Mouse (Mus musculus): ENCODE measurements around the gene Slc9a9. TPM values are rescaled to one million over a fixed set of nuclear protein-coding genes. Genes with fewer than 3 reads are reported as not detected.
A peak's percentile ranks its signal among the peaks of the same experiment; 100 is the strongest.

Gene Slc9a9
- polyA plus RNA-seq, 1 experiment: 20.8 TPM

DNA sequence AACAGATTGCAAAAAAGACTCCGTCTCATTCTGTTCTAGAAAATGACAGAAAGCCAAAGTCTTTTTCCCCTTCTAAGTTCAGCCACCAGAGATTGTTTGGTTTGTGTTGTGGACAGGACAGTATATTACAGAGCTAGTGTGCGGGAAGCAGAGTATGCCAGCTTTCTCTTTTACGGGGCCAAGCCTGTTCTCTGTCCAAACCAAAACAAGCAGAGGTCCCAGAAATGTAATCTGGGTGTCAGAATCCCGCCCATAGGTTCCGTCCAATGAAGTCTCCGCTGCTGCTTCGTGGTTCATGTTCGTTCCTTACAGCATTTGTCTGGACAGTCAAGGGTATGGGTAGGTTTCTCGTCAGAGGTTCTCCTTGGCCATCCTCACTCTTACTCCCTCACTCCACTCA is 242.4 kb downstream of the Slc9a9 start:
- no peak for DNase-seq (ENCODE audit: extremely low spot score in 1 of 2, low spot score in 1 of 2)

DNA sequence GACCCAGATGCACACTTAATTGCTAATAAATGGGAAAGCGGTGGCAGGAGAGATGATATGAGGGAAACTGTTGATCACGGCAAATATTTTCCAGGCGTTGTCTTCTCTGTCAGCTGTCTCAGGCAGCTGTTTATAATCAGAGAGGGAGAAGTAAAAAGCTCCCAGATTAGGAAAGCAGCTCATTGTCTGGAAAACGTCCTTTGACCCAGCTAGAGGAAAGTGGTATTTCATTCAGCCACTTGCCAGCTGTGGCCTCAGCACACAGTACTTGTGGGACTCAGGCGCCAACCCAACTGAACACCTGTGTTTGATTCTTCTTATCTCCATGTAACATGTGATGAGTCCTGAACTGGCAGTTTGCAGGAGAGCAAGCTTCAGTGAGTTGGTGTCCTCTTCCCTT is 252.4 kb downstream of the Slc9a9 start:
- DNase-seq (ENCODE audit: extremely low spot score in 1 of 2, low spot score in 1 of 2): no peak

DNA sequence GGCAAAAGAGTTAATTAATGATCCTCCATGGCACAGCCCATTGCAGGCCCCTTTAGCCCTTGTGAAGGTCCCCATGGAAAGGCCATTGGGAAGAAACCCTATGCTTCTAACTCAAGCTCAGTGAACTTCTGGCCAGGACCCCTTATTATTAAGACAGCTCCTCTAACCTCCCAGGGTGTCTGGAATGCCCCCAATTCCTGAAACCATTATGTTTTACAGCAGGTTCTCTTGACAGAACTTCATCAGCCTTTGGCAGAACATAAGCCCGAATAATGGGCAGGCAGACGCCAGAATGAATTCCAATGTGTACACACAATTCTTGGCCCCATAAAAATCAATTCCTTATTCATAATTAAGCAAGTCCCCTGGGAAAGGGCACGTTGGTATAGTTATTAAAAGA is 256.1 kb downstream of the Slc9a9 start:
- no peak for DNase-seq (ENCODE audit: extremely low spot score in 1 of 2, low spot score in 1 of 2)

DNA sequence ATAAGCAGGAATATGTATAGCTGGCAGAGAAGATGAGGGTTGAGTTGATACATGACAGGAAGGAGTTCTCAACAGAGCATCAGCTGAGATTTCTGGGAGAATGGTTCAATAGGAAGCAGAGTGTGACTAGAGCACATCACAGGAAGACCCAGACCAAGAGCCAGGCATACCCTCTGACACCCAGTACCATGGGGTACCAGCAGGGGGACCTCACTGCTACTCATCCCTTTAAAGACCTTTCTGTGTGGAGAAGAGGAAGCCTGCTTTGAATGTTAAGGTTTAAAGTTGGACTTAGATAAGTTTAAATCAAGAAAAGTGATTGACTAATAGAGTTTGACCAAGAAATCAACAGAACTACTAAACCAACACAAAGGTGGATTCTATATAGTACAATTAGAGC is 257.4 kb downstream of the Slc9a9 start:
- peak in 1 of 2 experiments; percentile 10 for DNase-seq (ENCODE audit: extremely low spot score in 1 of 2, low spot score in 1 of 2)

DNA sequence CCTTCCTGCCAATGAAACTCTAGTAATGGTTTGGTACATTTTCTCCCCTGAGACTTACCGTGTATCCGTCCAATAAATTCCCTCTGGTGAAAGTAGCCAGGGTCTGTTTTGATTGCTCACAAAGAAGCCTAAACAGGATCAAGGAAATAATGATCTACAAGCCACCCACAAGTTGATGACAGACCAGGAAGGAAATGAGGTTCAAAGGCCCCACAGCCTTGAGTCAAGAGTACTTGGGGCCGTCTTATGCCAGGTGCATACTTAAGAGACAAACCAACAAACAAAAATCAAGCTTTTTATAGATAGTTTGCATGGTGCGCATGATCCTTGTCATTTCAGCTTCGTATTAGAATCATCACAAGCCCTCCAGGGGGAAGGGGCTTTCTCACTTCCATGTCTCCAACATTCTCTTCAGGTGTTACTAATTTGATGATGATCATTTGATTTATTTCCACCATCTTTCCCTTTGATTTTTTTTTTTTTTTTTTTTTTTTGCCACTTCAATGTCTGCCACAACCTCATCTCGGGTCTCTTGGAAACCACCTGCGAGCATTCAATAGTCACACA is 275.9 kb downstream of the Slc9a9 start:
- DNase-seq (ENCODE audit: extremely low spot score in 1 of 2, low spot score in 1 of 2): no peak

DNA sequence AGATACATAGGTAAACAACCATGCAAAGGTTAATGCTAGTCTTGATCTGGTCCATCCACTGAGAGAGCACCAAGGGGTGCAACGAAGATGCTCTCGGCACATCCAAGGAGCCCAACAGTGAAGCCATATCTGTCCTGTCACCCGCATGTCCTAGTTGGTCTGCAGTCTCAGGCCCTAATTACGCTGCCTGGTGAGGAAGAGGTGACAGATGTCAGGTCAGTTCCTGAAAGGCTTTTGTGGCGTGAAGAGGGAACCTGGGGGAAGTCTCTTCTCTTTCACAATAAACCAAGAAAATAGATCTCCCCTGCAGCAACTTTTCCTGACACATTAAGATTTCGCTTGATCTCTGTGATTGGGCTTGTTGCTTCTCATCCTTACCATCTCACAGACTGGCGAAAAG is 277.5 kb downstream of the Slc9a9 start:
- no peak for DNase-seq (ENCODE audit: extremely low spot score in 1 of 2, low spot score in 1 of 2)

DNA sequence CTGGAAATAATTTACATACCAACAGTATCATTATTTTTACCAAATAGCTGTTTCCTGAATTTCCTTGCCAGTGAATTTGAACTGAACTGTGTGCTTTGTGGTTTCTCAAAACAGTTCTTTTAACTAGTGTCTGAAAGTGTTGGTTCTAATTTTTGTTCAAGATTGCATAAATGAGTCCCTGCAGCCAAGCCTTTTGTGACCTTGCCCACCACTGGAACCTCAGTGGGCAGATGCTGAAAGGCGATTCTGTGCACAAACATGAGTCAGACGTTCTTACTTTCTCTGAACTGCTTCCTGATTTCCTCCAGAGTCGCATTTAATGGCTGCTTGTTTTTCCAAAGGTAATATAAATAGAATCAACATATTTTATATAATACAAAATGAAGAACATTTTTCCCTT is 281.0 kb downstream of the Slc9a9 start:
- DNase-seq (ENCODE audit: extremely low spot score in 1 of 2, low spot score in 1 of 2): peak in 1 of 2 experiments; percentile 22

DNA sequence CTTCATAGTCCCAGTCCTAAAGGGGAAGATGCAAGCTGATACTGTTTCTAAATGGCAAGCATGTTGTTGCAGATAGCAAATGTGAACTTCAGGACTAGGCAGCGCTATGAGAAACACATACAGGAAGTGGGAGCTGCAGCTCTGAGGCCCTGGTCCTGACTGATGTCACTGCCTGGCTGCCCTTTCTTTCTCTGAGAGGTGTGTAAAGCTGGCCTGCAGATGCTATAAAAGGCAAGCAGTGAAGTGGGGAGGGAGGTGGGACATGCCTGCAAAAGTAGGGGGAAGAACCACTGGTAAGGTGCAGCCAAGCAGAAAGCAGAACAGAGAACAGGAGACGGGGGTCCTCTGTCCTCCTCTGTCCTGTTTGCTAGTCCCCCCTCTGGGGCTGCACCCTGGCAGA is 285.9 kb downstream of the Slc9a9 start:
- no peak for DNase-seq (ENCODE audit: extremely low spot score in 1 of 2, low spot score in 1 of 2)

DNA sequence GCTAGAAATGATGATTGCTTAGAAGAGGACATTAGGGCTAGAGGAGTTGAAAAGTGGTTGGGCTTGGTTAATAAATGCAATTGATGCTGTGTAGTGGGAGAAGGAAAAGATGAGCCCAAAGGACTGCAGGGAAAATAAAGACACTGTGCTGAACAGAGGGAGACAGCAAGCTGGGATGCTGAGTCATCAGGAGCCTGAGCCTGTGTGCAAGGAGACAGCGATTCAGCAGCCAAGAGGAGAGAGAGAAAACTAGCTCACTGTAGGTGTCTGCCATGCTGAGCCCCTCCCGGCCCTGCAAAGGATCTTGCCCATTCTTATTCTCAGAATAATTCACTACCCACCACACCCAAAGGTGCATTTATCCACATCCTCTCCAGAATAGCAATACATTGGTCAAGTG is 288.7 kb downstream of the Slc9a9 start:
- DNase-seq (ENCODE audit: extremely low spot score in 1 of 2, low spot score in 1 of 2): peak in 1 of 2 experiments; percentile 68

DNA sequence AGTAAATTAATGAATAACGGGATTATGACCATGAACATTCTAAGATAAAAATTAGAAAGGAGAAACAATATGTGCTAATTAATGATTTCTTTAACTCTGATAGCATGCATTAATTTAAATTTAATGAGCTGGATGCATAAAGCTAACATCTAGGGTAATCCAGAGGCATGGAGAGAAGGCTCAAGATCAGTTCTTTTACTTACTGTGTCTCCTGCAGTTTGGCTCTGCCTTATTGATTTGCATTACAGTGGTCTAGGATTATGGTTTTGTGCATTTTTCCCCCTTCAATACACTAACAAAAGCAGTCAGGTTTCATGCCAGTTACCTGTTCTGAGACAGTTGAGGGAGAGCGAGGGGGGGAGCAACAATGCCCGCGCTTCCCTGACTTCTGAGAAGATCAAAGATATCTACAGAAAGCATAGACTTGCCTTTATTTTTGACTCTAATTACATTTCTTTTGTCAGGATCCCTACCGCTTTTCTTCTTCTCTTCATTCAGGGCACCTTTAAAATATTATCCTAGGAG is 298.9 kb downstream of the Slc9a9 start:
- no peak for DNase-seq (ENCODE audit: extremely low spot score in 1 of 2, low spot score in 1 of 2)

DNA sequence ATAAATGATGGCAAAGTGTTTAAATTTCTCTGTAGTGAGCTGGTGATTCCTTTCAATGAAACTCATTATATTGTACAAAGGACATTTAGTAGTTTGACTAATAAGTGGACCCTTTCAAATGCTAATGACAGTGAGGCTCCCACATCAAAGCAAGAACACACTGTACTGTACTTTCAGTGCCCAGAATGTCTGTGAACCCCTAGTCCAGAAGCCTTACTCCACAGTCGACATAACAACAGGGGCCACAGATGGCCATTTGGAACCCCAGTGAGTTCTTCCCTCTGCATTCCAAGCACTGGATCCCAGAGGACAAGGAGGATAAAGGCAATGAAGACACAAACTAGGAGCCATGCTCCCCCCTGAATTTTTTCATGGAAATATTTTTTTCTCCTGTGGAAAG is 299.4 kb downstream of the Slc9a9 start:
- DNase-seq (ENCODE audit: extremely low spot score in 1 of 2, low spot score in 1 of 2): peak in 1 of 2 experiments; percentile 28

DNA sequence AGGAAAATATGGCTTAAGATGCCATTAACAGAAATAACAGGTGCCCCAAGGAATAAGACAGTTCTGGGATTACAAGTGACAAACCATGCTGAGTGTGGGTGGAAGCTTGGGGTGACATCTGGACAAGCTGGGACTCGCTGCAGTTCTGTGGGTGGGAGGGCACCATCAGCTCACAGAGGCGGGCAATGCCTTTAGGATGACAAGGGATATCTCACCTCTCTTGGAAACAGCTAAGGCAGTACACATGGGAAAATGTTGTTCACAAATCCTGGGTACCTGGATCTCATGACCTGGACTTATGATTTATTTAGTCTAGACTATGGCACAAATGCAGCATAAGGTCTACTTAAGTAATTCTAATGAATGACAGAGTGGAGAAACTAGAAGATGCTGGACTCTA is 302.3 kb downstream of the Slc9a9 start:
- peak; percentile 53 to 61 for DNase-seq (ENCODE audit: extremely low spot score in 1 of 2, low spot score in 1 of 2)

DNA sequence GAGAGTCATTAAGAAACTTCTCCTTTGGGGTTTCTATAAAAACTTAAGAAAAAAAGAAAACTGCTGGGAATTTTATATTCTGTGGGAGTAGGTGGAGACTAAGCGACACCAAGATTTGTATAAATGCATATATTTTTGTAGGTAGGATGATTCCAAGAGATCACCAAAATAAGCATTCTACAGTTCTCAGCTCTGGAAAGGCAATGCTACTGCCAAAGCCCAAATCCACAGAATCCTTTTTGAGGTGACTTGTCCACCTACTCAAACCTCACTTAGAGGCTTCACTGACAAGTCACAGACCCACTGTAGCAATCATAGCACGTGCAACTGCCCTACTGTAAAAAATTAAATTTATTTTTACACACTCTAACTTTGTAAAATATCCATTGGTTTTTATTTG is 303.0 kb downstream of the Slc9a9 start:
- peak; percentile 43 to 58 for DNase-seq (ENCODE audit: extremely low spot score in 1 of 2, low spot score in 1 of 2)

DNA sequence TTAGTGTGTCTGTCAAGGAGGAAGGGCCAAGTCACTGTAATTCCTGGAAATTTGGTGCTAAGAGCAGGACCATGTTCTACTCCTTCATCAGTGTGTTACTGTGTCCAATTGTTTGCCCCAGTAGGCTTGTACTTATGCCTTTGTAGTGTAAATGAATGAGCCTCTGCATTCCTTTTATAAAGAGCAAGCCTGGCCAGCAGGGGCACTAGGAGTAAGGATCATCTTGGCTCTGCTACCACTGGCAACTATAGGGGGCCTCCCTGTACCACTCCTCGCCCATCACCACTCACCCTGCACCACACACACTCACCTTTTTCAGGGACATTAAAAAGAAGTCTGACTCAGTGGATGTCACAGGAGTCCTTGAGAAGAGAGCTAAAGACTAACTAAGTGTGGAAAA is 306.5 kb downstream of the Slc9a9 start:
- no peak for DNase-seq (ENCODE audit: extremely low spot score in 1 of 2, low spot score in 1 of 2)

DNA sequence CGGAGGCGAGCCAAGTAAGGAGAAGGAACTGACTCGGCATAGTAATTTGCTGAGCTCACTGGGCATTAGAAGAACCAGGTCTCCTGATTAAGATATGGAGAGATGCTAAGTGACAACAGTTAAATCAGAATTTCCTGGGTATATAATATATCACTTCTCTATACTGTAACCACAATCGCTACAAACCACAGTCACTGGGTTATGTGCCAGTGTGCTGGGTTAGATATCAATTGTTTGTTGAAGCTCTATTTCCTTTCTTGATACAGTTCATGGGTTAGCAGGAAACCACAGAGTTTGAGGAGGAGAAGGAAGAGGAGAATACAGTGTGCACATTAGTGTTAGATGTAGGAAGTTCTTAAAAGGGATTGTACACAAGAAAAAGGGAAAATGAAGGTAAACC is 323.9 kb downstream of the Slc9a9 start:
- no peak for DNase-seq (ENCODE audit: extremely low spot score in 1 of 2, low spot score in 1 of 2)

DNA sequence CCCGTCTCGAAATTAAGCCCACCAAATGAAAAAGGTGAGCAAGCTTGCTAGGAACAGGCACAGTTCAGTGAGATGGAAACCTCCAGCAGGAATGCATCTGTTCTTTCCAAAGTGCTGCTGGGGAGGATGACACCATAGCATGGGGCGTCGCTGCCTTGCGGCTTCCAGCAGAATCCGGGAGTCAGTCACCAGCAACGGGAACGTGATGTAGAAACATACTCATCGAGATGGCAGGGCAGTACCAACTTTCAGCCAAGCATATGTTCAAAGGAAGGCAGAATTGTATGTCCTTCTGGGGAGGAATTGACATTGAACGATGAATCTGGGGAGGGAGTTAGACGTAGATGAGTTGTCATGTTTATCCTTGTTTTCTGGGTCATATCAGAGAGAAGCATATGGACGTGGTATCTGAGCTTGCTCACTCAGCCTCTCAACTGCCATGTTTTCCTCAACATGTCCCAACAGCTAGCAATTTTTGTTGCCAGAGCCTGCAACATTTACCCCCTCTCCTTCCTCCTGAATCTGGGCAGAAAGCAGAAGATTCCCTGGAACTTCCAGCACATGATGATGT is 350.5 kb downstream of the Slc9a9 start:
- peak; percentile 11 to 47 for DNase-seq (ENCODE audit: extremely low spot score in 1 of 2, low spot score in 1 of 2)

DNA sequence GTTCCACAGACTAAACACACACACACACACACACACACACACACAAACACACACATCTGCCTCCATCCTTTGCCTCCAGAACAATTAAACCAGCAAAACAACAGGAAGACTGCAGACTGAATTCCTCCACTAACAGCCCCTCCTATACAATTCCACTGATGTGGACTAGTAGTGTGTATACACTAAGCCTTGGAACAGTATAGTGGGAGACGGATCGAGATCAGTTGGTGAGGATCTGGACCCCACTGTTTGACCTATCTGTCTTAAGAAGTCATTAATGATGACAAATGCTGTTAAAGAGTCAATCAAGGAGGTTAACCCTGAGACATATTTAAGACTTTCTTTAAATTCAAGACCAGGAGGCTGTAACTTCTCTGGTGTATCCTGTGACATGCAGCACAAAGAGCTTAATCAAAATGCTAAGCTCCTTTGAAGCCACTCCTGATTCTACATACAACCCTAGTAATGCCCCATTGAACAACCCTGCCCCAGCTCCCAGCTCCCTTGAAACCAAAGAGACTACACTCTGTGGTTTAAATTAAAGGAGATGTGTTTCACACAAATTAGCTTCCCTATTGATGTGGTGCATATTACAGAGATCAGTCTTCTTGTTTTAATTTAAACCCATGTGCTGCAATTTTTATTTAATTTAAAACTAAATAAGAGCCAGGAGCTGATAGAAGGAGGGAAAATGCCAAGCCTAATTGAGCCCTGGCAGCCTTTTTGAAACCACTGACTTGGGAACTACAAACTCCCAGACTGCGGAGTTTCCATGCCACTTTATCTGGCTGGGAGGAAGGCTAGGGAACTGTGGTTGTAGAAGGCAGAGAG is 364.6 kb downstream of the Slc9a9 start:
- no peak for DNase-seq (ENCODE audit: extremely low spot score in 1 of 2, low spot score in 1 of 2)

DNA sequence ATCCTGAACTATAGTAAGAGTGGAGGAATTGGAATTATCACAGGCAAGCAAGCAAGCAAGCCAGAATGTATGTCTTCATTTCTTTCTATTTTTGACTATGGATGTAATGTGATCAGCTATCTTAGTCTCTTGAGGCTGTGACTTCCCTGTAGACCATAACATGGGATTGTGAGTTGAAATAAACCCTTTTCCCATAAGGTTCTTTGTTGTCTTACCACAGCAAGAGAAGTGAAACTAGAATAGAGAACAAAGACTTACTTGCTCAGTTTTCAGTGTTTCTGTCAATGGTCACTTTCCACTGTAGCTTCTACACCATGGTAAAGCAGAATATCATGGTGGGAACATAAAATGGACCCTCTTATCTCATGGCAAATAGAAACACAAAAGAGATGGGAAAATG is 366.5 kb downstream of the Slc9a9 start:
- DNase-seq (ENCODE audit: extremely low spot score in 1 of 2, low spot score in 1 of 2): no peak

DNA sequence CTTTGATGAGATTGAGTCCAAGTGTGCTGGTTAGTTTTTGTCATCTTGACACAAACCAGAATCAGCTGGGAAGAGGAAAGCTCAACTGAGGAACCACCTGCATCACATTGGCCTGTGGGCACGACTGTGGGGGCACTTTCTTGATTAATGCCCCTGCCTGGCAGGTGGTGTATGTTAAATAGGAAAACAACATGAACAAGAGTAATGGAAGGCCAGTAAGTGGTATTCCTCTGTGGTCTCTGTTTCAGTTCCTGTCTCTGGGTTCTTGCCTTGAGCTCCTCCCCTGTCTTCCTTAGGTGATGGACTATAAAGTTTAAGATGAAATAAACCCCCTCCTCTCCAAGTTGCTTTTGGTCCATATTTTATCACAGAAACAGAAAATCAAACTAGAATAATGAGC is 372.7 kb downstream of the Slc9a9 start:
- no peak for DNase-seq (ENCODE audit: extremely low spot score in 1 of 2, low spot score in 1 of 2)

DNA sequence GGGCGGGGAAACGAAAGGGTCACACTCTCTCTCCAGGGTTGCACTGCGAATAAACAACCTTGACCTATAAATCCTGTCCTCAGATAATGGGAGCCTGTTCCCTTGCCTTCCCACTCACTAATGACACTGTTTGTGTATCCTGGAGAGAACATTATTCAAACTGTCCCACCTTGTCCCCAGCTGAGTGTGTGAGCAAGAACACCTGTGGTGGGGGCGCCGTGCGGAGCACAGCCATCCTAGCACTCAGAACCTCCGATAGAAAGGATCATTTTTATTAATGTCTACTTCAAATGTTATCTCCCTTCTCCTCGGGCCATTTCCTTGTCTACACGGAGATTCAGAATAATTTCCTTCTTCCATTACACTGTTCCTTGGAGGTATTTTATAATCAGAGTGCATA is 382.5 kb downstream of the Slc9a9 start:
- no peak for DNase-seq (ENCODE audit: extremely low spot score in 1 of 2, low spot score in 1 of 2)

DNA sequence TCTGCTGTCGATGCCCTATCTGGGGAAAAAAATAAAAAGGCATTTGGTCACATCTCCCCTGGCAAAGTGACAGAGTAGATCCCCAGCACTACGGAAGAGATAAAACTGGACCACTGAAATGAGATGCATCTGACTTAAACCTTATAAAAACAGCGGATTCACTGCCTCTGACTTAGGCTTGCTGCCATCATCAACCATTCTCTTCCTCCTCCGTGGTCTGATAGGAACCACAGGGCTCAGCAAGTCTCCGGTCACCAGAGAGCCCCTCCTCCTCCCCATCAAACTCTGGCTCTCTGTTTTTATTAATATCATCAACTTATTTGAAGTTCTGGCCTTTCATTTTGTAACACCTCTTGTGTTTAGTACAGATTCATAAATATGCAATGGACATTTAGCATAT is 383.5 kb downstream of the Slc9a9 start:
- no peak for DNase-seq (ENCODE audit: extremely low spot score in 1 of 2, low spot score in 1 of 2)

DNA sequence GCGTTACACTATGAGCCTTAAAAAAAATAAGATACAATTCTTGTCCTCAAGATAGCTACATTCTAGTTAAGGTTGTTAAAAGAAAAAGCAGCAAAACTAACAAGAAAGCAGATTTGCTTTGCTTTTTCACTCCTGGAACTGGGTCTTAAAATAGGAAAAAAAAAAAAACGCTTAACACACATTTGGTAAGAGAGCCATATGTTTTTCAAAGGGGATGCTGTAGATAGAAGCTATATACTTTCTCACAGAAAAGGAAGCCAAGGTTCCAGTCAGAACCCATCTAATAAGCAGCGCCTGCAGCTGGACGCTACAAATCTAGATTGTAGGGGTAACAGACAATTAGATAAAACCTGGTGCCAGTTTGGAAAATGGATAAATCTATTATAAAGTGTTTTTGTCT is 386.1 kb downstream of the Slc9a9 start:
- no peak for DNase-seq (ENCODE audit: extremely low spot score in 1 of 2, low spot score in 1 of 2)
